Mouse (Mus musculus): ENCODE data around the gene Zswim4.

- no peak for TF ChIP-seq CTCF (IDR thresholded peaks at IDR 0.05; ENCODE audit: extremely low read depth, insufficient read length, insufficient replicate concordance, low read depth, low read length)
- TF ChIP-seq POLR2A (IDR thresholded peaks at IDR 0.05; ENCODE audit: low read depth, low read length) = no peak
These were observed 42.6 kb downstream of the Zswim4 start for GRCm38 (mm10) chr8:84194224-84194743.
